Mouse (Mus musculus): ENCODE results near the gene Gnb2. TPM values are rescaled to one million over a fixed set of nuclear protein-coding genes. Genes with fewer than 3 reads are reported as not detected.

Gene Gnb2
- polyA plus RNA-seq, 1 experiment from 2014 or later: 557 TPM

GRCm38 (mm10) chr5:137526192-137526936, 6.9 kb downstream of the Gnb2 start:
- 41% methylated on average over 16 of the region's 16 CpGs for WGBS

DNA sequence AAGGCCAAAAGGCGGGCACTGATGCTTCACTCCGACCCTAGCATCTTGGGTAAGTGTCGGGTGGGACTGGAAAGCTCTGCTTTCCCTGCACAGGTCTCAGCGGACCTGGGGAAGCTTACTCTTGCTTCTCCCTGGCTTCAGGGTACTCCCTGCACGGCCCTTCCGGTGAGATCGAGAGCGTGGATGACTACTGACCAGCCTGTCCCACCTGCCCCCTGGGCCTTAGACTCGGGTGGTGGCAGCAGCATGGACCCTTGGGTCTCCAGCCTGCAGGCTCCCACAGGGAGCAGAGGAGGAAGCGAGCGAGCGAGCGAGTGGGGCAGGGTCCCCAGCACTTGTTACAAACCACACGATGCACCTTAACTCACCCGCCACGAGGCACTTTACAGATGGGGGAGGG, 7.8 kb downstream of the Gnb2 start:
- H3K9ac ChIP-seq (replicated peaks; ENCODE audit: low read depth, low read length): no peak overlapping the region
- no peak overlapping the region for H3K4me2 ChIP-seq (ENCODE audit: low read depth, low read length)
- no peak overlapping the region for H3K4me3 ChIP-seq (ENCODE audit: low read depth, low read length)
- H3K9me3 ChIP-seq (ENCODE audit: control insufficient read depth, low read length): no peaks in the 10 kb centered on the region
- no peaks in the 10 kb centered on the region for H3K27me3 ChIP-seq (ENCODE audit: control insufficient read depth, insufficient read depth, low read length)
- H3K4me1 ChIP-seq (ENCODE audit: control insufficient read depth, insufficient read depth, low read length): peaks cover 11% of the 10 kb centered on the region; the same call in 1 of the 2 replicates
- 71% methylated on average over 16 of the region's 16 CpGs for WGBS
- peaks cover 80% of the 10 kb centered on the region for H3K36me3 ChIP-seq (ENCODE audit: control insufficient read depth, insufficient read depth, low read length)
- H3K27ac ChIP-seq (ENCODE audit: low read depth, low read length): no peak overlapping the region
- no peak for ATAC-seq (ENCODE audit: low read depth)

More at GRCm38 (mm10) chr5:137526192-137526936, 6.9 kb downstream of the Gnb2 start:
- Histone ChIP-seq H3K9ac (replicated peaks; ENCODE audit: low read depth, low read length) (no peak overlapping the region), H3K27ac (ENCODE audit: low read depth, low read length) (0 out of 2 replicates have a peak overlapping the region, but pooled peaks have one; percentile 18), H3K4me3 (ENCODE audit: low read depth, low read length) (no peak overlapping the region), H3K4me2 (ENCODE audit: low read depth, low read length) (no peak overlapping the region), H3K4me1 (ENCODE audit: control insufficient read depth, insufficient read depth, low read length) (peaks cover 11% of the 10 kb centered on the region; the same call in 1 of the 2 replicates), H3K36me3 (ENCODE audit: control insufficient read depth, insufficient read depth, low read length) (peaks cover 71% of the 10 kb centered on the region), H3K27me3 (ENCODE audit: control insufficient read depth, insufficient read depth, low read length) (no peaks in the 10 kb centered on the region), H3K9me3 (ENCODE audit: control insufficient read depth, low read length) (no peaks in the 10 kb centered on the region)
- no peak for ATAC-seq (ENCODE audit: low read depth)

- Histone ChIP-seq H3K27me3 (ENCODE audit: control insufficient read depth, insufficient read depth, low read length) (no peaks in the 10 kb centered on the region), H3K36me3 (ENCODE audit: control insufficient read depth, insufficient read depth, low read length) (peaks cover 87% of the 10 kb centered on the region), H3K4me3 (ENCODE audit: low read depth, low read length) (no peak overlapping the region), H3K9me3 (ENCODE audit: control insufficient read depth, low read length) (no peaks in the 10 kb centered on the region), H3K27ac (ENCODE audit: low read depth, low read length) (no peak overlapping the region), H3K4me2 (ENCODE audit: low read depth, low read length) (no peak overlapping the region), H3K4me1 (ENCODE audit: control insufficient read depth, insufficient read depth, low read length) (peaks cover 9% of the 10 kb centered on the region; the same call in 1 of the 2 replicates), H3K9ac (replicated peaks; ENCODE audit: low read depth, low read length) (no peak overlapping the region)
- 93% methylated on average over 13 of the region's 13 CpGs for WGBS
- no peak for ATAC-seq (ENCODE audit: low read depth)
Observed at GRCm38 (mm10) chr5:137524671-137525070, 8.6 kb downstream of the Gnb2 start.

- no peak overlapping the region for H3K4me2 ChIP-seq (ENCODE audit: low read depth, low read length)
- H3K4me1 ChIP-seq (ENCODE audit: control insufficient read depth, insufficient read depth, low read length): peaks cover 4% of the 10 kb centered on the region; the same call in 1 of the 2 replicates
- no peak overlapping the region for H3K4me3 ChIP-seq (ENCODE audit: low read depth, low read length)
Observed at GRCm38 (mm10) chr5:137524251-137524515, 9.1 kb downstream of the Gnb2 start.

GRCm38 (mm10) chr5:137523396-137524250, 9.7 kb downstream of the Gnb2 start:
- H3K9ac ChIP-seq (replicated peaks; ENCODE audit: low read depth, low read length): 0 out of 2 replicates have a peak overlapping the region, but pooled peaks have one; percentile 3

More at GRCm38 (mm10) chr5:137524251-137524515, 9.1 kb downstream of the Gnb2 start:
- Histone ChIP-seq H3K27ac (ENCODE audit: low read depth, low read length) (no peak overlapping the region), H3K36me3 (ENCODE audit: control insufficient read depth, insufficient read depth, low read length) (peaks cover 87% of the 10 kb centered on the region), H3K27me3 (ENCODE audit: control insufficient read depth, insufficient read depth, low read length) (no peaks in the 10 kb centered on the region), H3K9me3 (ENCODE audit: control insufficient read depth, low read length) (no peaks in the 10 kb centered on the region), H3K9ac (replicated peaks; ENCODE audit: low read depth, low read length) (no peak overlapping the region)
- WGBS: 86% methylated on average over 6 of the region's 8 CpGs
- ATAC-seq (ENCODE audit: low read depth): no peak

DNA sequence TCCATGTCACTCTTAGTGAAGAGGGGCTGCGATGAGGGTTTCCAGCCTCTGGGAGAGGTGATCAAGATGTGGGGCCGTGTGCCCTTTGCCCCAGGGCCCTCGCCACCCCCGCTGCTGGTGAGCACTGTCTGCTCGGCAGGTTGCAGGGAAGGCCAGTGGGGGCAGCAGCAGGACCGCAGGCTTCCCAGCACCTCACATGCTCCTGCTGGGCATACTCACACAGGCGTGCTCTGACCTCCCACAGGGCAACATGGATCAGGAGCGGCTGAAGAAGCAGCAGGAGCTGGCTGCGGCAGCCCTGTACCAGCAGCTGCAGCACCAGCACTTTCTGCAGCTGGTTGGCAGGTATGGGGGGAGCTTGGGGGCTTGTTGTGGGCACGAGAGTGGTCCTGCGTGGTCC, 10.6 kb downstream of the Gnb2 start:
- Histone ChIP-seq H3K9me3 (ENCODE audit: control insufficient read depth, low read length) (no peaks in the 10 kb centered on the region), H3K9ac (replicated peaks; ENCODE audit: low read depth, low read length) (no peak overlapping the region), H3K4me1 (ENCODE audit: control insufficient read depth, insufficient read depth, low read length) (0 out of 2 replicates have a peak, but pooled peaks cover 3% of the 10 kb centered on the region), H3K27me3 (ENCODE audit: control insufficient read depth, insufficient read depth, low read length) (no peaks in the 10 kb centered on the region), H3K27ac (ENCODE audit: low read depth, low read length) (peak overlapping the region; percentile 44; the same call in 1 of the 2 replicates), H3K36me3 (ENCODE audit: control insufficient read depth, insufficient read depth, low read length) (peaks cover 81% of the 10 kb centered on the region), H3K4me3 (ENCODE audit: low read depth, low read length) (no peak overlapping the region), H3K4me2 (ENCODE audit: low read depth, low read length) (no peak overlapping the region)
- ATAC-seq (ENCODE audit: low read depth): no peak
- WGBS: 73% methylated on average over 11 of the region's 11 CpGs

More at GRCm38 (mm10) chr5:137523396-137524250, 9.7 kb downstream of the Gnb2 start:
- H3K4me1 ChIP-seq (ENCODE audit: control insufficient read depth, insufficient read depth, low read length): 0 out of 2 replicates have a peak, but pooled peaks cover 3% of the 10 kb centered on the region
- ATAC-seq (ENCODE audit: low read depth): no peak
- no peaks in the 10 kb centered on the region for H3K27me3 ChIP-seq (ENCODE audit: control insufficient read depth, insufficient read depth, low read length)
- H3K27ac ChIP-seq (ENCODE audit: low read depth, low read length): no peak overlapping the region
- peaks cover 86% of the 10 kb centered on the region for H3K36me3 ChIP-seq (ENCODE audit: control insufficient read depth, insufficient read depth, low read length)
- no peak overlapping the region for H3K4me2 ChIP-seq (ENCODE audit: low read depth, low read length)
- H3K4me3 ChIP-seq (ENCODE audit: low read depth, low read length): no peak overlapping the region
- WGBS: 83% methylated on average over 25 of the region's 25 CpGs
- H3K9me3 ChIP-seq (ENCODE audit: control insufficient read depth, low read length): no peaks in the 10 kb centered on the region

DNA sequence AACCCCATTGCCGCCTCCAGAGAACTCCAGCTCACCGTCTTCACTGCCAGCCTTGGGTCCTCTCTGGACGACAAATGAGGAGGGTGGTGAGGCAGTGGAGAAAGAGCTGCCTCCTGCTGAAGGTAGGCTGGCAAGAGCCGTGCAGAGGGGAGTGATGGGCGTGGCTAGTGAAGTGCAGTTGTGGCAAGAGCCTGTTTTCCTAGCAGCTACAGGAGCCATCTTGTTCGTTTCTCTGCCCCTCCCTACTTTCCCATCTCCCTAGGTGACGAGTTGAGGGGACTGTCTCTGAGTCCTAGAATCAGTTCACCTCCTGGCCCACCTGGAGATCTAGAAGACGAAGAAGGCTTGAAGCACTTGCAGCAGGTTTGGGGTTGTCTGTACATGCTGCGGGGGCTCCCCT, 11.4 kb downstream of the Gnb2 start:
- ATAC-seq (ENCODE audit: low read depth): no peak
- Histone ChIP-seq H3K9me3 (ENCODE audit: control insufficient read depth, low read length) (no peaks in the 10 kb centered on the region), H3K4me1 (ENCODE audit: control insufficient read depth, insufficient read depth, low read length) (0 out of 2 replicates have a peak, but pooled peaks cover 3% of the 10 kb centered on the region), H3K36me3 (ENCODE audit: control insufficient read depth, insufficient read depth, low read length) (peaks cover 73% of the 10 kb centered on the region), H3K9ac (replicated peaks; ENCODE audit: low read depth, low read length) (no peak overlapping the region), H3K4me2 (ENCODE audit: low read depth, low read length) (no peak overlapping the region), H3K27ac (ENCODE audit: low read depth, low read length) (no peak overlapping the region), H3K4me3 (ENCODE audit: low read depth, low read length) (no peak overlapping the region), H3K27me3 (ENCODE audit: control insufficient read depth, insufficient read depth, low read length) (no peaks in the 10 kb centered on the region)
- 80% methylated on average over 9 of the region's 9 CpGs for WGBS

DNA sequence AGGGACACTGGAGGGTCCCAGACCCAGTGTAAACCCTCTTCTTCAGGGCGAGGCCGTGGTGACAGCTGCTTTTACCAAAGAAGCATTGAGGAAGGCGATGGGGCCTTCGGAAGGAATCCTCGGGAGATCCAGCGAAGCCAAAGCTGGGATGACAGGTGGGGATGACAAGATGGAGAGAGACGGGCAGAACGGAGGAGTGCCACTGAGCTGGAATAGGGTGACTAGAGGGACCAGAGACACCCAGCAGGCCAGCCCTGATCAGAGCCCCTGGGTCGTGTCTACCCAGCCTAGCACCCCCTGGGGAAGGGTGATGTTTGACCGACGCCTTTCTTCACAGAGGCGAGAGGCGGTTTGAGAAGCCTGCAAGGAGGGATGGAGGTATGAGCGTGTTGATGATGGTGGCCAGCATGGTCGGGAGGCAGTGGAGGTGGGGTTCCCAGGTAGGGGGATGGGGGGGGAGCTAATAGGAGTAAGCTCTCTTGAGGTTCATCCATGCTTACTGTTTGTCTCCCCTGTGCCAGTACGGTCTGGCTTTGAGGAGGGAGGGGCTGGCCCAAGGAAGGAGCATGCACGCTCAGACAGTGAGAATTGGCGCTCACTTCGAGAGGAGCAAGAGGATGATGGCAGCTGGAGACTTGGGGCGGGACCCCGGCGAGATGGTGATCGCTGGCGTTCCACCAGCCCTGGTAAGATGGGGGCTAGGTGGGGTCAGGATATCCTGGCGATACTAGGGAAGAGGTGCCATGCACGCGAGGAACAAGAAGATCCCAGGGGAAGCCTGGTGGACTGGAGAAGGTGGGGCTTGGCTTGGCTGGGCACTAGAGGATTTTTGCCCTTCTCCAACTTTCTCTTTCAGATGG, 13.4 kb downstream of the Gnb2 start:
- H3K36me3 ChIP-seq (ENCODE audit: control insufficient read depth, insufficient read depth, low read length): peaks cover 65% of the 10 kb centered on the region
- ATAC-seq (ENCODE audit: low read depth): no peak
- H3K27me3 ChIP-seq (ENCODE audit: control insufficient read depth, insufficient read depth, low read length): no peaks in the 10 kb centered on the region
- 0 out of 2 replicates have a peak, but pooled peaks cover 3% of the 10 kb centered on the region for H3K4me1 ChIP-seq (ENCODE audit: control insufficient read depth, insufficient read depth, low read length)
- no peak overlapping the region for H3K4me2 ChIP-seq (ENCODE audit: low read depth, low read length)
- no peaks in the 10 kb centered on the region for H3K9me3 ChIP-seq (ENCODE audit: control insufficient read depth, low read length)
- H3K9ac ChIP-seq (replicated peaks; ENCODE audit: low read depth, low read length): no peak overlapping the region
- 92% methylated on average over 27 of the region's 27 CpGs for WGBS
- H3K27ac ChIP-seq (ENCODE audit: low read depth, low read length): no peak overlapping the region
- no peak overlapping the region for H3K4me3 ChIP-seq (ENCODE audit: low read depth, low read length)

Measured in neural tube, embryonic 14.5 days (tissue).